Mouse (Mus musculus) liver, postnatal 0 days (tissue): ENCODE data around the gene Tex13c2. TPM values are rescaled to one million over a fixed set of nuclear protein-coding genes. Genes with fewer than 3 reads are reported as not detected.
A peak's percentile ranks its signal among the peaks of the same experiment; 100 is the strongest.

ENCODE experiments used
- ATAC-seq: fragments of 200-750 bp; cut with Nextera tagmentation; 2 replicates; pipeline ENCODE4 v1.8.0; 2017; ENCODE audit warnings: mild to moderate bottlenecking, moderate library complexity
- DNase-seq: peaks from one replicate; pipeline ENCODE4 v3.0.0-alpha.2; 2016
- H3K27ac ChIP-seq: fragments of 300-500 bp; sonication (generic); 2 replicates; pipeline ENCODE4 v1.5.1; 2014; ENCODE audit warnings: antibody characterized with exemption, moderate library complexity, mild to moderate bottlenecking, low read depth
- H3K27me3 ChIP-seq: fragments of 300-500 bp; sonication (generic); 2 replicates; pipeline ENCODE4 v1.6.1; 2014; ENCODE audit warnings: low read length, control low read depth, mixed read lengths; ENCODE audit not compliant: insufficient read depth
- H3K36me3 ChIP-seq: fragments of 300-500 bp; sonication (generic); replicated peaks from 2 replicates; pipeline ENCODE4 v1.6.1; 2014; ENCODE audit warnings: mild to moderate bottlenecking, control low read depth, low read length, moderate library complexity, mixed read lengths; ENCODE audit not compliant: insufficient read depth
- H3K4me1 ChIP-seq: fragments of 300-500 bp; sonication (generic); 2 replicates; pipeline ENCODE4 v1.6.1; 2014; ENCODE audit warnings: antibody characterized with exemption, mild to moderate bottlenecking, control low read depth; ENCODE audit not compliant: insufficient read depth
- H3K4me2 ChIP-seq: fragments of 300-500 bp; sonication (generic); 2 replicates; pipeline ENCODE4 v1.6.1; 2014; ENCODE audit warnings: low read depth, mild to moderate bottlenecking, low read length, moderate library complexity, mixed read lengths
- H3K4me3 ChIP-seq: fragments of 300-500 bp; sonication (generic); 2 replicates; pipeline ENCODE4 v1.5.1; 2014; ENCODE audit warnings: low read depth, low read length
- H3K9ac ChIP-seq: fragments of 300-500 bp; sonication (generic); replicated peaks from 2 replicates; pipeline ENCODE4 v1.6.1; 2014; ENCODE audit warnings: mild to moderate bottlenecking, moderate library complexity
- H3K9me3 ChIP-seq: fragments of 300-500 bp; sonication (generic); 2 replicates; pipeline ENCODE4 v1.6.1; 2016; ENCODE audit warnings: mild to moderate bottlenecking, control low read depth, low read length, mixed read lengths
- CTCF ChIP-seq: sonication (generic); IDR thresholded peaks from 2 replicates; pipeline ENCODE4 v1.5.1; 2016; ENCODE audit warnings: antibody characterized with exemption, low read depth
- EP300 ChIP-seq: IDR thresholded peaks from 2 replicates; pipeline ENCODE4 v1.6.1; 2016; ENCODE audit warnings: antibody characterized with exemption, low read depth, mild to moderate bottlenecking
- WGBS: fragments of 180-500 bp; shearing (Covaris S2); extraction: QIAGEN DNeasy Blood & Tissue Kit; methylation state at CpG from one replicate; pipeline ENCODE4 v1.1.7; 2014; ENCODE audit not compliant: insufficient replicate concordance; 5-methylcytosine and 5-hydroxymethylcytosine counted together
- polyA plus RNA-seq: library from polyadenylated mRNA; unstranded; fragments of >200 nt; fragmentation: Nextera tagmentation; extraction: Ambion mirVana; gene quantifications from 2 replicates; pipeline ENCODE4 v1.2.1, GENCODE M21; 2015

Gene Tex13c2
- polyA plus RNA-seq, 1 experiment from 2014 or later: not detected

DNA sequence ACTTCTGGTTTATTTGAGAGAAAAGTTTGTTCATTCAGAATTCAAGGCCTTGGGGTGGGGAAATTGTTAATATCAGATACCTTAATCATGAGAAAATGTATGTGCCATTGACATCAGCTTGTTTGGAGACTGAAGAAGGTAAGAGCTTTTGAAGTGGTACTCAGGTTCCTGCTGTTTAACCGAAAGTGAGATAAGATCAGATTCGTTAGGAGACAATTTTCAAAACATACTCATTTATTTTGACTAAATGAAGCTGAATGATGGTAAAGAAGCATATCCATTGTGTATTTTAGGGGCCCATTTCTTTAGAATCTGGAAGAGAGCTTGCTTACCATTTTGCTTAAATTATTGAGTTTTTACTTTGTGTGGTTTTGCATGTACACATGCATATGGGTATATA lies 21.6 kb downstream of the Tex13c2 start:
- no peak overlapping the region for H3K4me2 ChIP-seq
- no peak overlapping the region for H3K9ac ChIP-seq
- no peak overlapping the region for H3K4me3 ChIP-seq
- H3K4me1 ChIP-seq: no peaks in the 10 kb centered on the region
- H3K27me3 ChIP-seq: no peaks in the 10 kb centered on the region
- no peaks in the 10 kb centered on the region for H3K9me3 ChIP-seq
- no peak for TF ChIP-seq CTCF
- TF ChIP-seq EP300: no peak
- WGBS: 68% methylated on average over 2 of the region's 2 CpGs
- DNase-seq (no peak), ATAC-seq (no peak)
- H3K27ac ChIP-seq: no peak overlapping the region
- no peaks in the 10 kb centered on the region for H3K36me3 ChIP-seq

DNA sequence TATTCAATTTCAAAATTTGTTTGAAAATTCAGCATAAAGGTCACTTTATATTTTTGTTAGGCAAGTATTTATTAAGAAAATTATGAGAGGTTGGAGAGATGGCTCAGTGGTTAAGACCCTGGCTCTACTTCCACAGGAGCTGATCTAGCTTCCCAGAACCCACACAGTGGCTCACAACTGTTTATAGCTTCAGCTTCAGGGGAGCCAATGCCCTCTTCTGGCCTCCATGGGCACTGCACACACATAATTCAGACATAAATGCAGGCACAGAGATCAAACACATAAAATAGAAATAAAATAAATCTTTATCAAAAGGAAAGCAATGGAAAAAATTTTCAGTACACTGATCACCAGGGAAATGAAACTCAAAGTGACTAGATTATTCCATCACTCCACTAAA lies 23.1 kb downstream of the Tex13c2 start:
- Histone ChIP-seq H3K4me2 (no peak overlapping the region), H3K27me3 (no peaks in the 10 kb centered on the region), H3K27ac (no peak overlapping the region), H3K9ac (no peak overlapping the region), H3K9me3 (no peaks in the 10 kb centered on the region), H3K36me3 (no peaks in the 10 kb centered on the region), H3K4me1 (no peaks in the 10 kb centered on the region), H3K4me3 (no peak overlapping the region)
- ATAC-seq (no peak), DNase-seq (no peak)
- TF ChIP-seq EP300: no peak
- peak; percentile 46 for TF ChIP-seq CTCF

DNA sequence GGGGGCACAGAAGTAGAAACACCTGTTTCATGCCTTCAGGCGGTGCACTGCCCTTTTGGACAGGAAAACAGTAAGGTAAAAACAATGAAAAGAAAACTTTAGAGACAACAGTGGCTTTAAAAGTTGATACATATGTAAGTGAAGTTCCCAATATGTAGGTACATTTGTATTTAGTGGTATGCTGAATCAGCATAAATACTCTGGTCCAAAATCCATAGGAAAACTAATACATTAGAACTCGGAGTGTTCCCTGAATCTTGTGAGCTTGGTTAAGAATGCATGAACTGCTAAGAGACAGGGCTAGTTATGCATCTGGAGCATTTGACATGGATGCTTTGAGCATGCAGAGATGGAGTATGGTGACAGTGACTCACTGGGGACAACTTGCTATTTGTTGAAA lies 33.4 kb downstream of the Tex13c2 start:
- Histone ChIP-seq H3K27me3 (no peaks in the 10 kb centered on the region), H3K9ac (no peak overlapping the region), H3K36me3 (no peaks in the 10 kb centered on the region), H3K4me2 (no peak overlapping the region), H3K9me3 (no peaks in the 10 kb centered on the region), H3K4me1 (no peaks in the 10 kb centered on the region), H3K4me3 (no peak overlapping the region), H3K27ac (no peak overlapping the region)
- TF ChIP-seq CTCF (no peak), EP300 (no peak)
- DNase-seq: no peak
- WGBS: 81% methylated on average over 2 of the region's 2 CpGs
- ATAC-seq: no peak

DNA sequence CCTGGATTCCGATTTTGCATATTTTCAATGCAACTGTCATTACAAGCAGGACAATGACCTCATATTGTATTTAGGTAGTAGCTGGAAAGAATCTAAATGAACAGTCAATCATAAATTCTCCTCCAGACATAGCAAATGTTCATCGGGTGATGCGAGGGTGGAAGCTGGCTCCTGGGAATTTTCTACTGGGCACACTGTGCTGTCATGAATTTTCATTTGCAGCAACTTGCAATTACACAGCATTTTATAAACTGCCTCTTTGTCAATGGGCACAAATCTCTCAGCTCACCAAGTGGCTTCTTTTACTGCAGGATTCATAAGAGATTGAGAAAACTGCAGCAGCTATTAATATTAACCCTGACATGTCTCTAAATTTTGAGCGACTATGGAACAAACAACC lies 41.2 kb downstream of the Tex13c2 start:
- no peaks in the 10 kb centered on the region for H3K9me3 ChIP-seq
- H3K27me3 ChIP-seq: no peaks in the 10 kb centered on the region
- 76% methylated on average over 4 of the region's 4 CpGs for WGBS
- no peak for TF ChIP-seq CTCF
- TF ChIP-seq EP300: no peak
- no peak overlapping the region for H3K4me3 ChIP-seq
- no peaks in the 10 kb centered on the region for H3K36me3 ChIP-seq
- no peak overlapping the region for H3K9ac ChIP-seq
- H3K27ac ChIP-seq: no peak overlapping the region
- H3K4me2 ChIP-seq: no peak overlapping the region
- no peaks in the 10 kb centered on the region for H3K4me1 ChIP-seq
- ATAC-seq (no peak), DNase-seq (no peak)

DNA sequence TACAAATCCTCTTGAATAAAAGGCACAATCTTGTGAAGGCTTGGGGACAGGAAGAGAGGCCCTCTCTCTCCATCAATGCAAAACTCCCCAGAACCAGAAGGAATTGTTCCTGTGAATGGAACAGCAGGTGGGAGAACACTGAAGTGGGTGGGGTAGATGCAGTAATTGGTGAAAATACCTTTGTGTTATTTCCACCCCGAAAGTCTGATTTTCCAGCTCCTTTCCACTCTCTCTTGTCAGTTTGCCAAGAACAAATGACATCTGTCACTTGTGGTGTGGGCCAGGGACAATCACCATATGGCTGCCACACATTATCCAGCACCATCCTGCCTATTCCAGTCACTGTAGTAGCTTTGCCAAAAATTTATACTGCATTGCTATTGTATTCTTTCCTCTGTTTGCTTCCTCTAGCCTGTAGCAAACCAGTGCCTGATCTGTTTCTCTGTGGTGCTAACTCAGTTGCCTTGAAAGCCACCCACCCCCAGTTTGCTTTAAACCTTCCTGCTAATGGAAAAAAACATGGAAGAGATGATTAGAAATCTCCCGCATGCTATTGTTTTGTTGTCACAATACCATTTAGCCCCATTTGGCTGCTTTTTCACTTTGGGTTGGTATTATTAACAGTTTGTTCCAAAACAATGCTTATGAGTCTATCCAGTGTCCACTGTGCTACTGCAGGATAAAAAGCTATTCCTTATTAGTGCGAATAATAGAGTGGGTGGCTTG lies 50.7 kb downstream of the Tex13c2 start:
- ATAC-seq (no peak), DNase-seq (no peak)
- Histone ChIP-seq H3K27me3 (no peaks in the 10 kb centered on the region), H3K36me3 (no peaks in the 10 kb centered on the region), H3K4me2 (peak overlapping the region; percentile 63), H3K4me1 (no peaks in the 10 kb centered on the region), H3K27ac (no peak overlapping the region), H3K4me3 (peak overlapping the region; percentile 30; the same call in 1 of the 2 replicates), H3K9me3 (no peaks in the 10 kb centered on the region), H3K9ac (no peak overlapping the region)
- WGBS: 33% methylated on average over 3 of the region's 3 CpGs
- no peak for TF ChIP-seq EP300
- no peak for TF ChIP-seq CTCF

DNA sequence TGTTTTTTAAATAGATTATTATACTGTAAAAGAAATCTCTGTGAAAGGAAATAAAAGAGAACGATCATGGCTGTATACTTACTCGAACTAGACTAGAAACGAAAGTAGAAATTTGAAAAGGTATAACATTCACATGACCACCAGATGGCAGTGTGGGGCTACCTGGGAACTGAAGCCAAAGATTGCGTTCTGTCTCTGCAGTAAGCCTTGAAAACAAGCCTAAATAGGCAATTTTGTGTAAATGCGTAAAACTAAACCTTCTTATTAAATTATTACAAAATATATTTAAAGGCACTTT lies 51.2 kb downstream of the Tex13c2 start:
- DNase-seq (peak; percentile 64), ATAC-seq (no peak)
- H3K4me3 ChIP-seq: peak overlapping the region; percentile 30; the same call in 1 of the 2 replicates
- no peaks in the 10 kb centered on the region for H3K9me3 ChIP-seq
- WGBS: 26% methylated on average over 5 of the region's 5 CpGs
- H3K4me2 ChIP-seq: peak overlapping the region; percentile 63
- H3K4me1 ChIP-seq: no peaks in the 10 kb centered on the region
- no peak overlapping the region for H3K9ac ChIP-seq
- no peak overlapping the region for H3K27ac ChIP-seq
- no peak for TF ChIP-seq EP300
- TF ChIP-seq CTCF: peak; percentile 77
- no peaks in the 10 kb centered on the region for H3K27me3 ChIP-seq
- no peaks in the 10 kb centered on the region for H3K36me3 ChIP-seq

Other genes with a start within 250 kb of the Tex13c2 start
- gene Sh2d1a, start 12.8 kb downstream of the Tex13c2 start, polyA plus RNA-seq: not detected in 2 replicates